Mouse (Mus musculus) cortical plate, adult 2 months (tissue): Measurements from ENCODE around the gene Akap10.

ENCODE experiments used
- CTCF ChIP-seq: fragments of 200-500 bp; IDR thresholded peaks from 2 replicates; pipeline ENCODE4 v1.5.1; 2011; ENCODE audit warnings: mild to moderate bottlenecking, control low read depth, low read length; ENCODE audit not compliant: insufficient read depth; ENCODE audit errors: extremely low read depth
- POLR2A ChIP-seq: fragments of 200-500 bp; IDR thresholded peaks from 2 replicates; pipeline ENCODE4 v1.6.1; 2011; ENCODE audit warnings: mild to moderate bottlenecking, low read length, control low read depth; ENCODE audit not compliant: insufficient read depth; ENCODE audit errors: extremely low read depth

DNA sequence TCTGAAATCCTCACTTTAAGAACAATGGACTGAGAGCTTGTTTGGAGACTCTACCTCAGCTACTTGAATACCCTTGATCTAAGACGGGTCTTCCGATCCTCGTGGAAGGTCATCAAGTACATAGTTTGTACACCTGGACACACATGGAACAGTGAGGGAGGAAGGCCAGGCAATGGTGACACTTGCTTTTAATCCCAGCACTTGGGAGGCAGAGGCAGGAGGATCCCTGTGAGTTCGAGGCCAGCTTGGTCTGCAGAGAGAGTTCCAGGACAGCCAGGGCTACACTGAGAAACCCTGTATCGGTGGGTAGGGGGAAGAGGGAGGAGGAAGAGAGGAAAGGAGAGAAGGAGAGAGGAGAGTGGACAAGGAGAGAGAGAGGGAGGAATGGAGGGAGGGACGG, 25.9 kb upstream of the Akap10 start:
- TF ChIP-seq POLR2A, result no peak
- TF ChIP-seq CTCF, result no peak
